Mouse (Mus musculus) retina, adult 2 months (tissue): ENCODE measurements at regions not wholly inside any gene's neighbourhood (a gene's known extent, or its start where the extent isn't known, plus 50 kb on each side); places are given as distances from the start of the nearest gene placed in this dataset.

ENCODE experiments used
- DNase-seq: peaks from one replicate; pipeline ENCODE4 v3.0.0-alpha.2; 2012; ENCODE audit warnings: low read depth, low spot score

DNA sequence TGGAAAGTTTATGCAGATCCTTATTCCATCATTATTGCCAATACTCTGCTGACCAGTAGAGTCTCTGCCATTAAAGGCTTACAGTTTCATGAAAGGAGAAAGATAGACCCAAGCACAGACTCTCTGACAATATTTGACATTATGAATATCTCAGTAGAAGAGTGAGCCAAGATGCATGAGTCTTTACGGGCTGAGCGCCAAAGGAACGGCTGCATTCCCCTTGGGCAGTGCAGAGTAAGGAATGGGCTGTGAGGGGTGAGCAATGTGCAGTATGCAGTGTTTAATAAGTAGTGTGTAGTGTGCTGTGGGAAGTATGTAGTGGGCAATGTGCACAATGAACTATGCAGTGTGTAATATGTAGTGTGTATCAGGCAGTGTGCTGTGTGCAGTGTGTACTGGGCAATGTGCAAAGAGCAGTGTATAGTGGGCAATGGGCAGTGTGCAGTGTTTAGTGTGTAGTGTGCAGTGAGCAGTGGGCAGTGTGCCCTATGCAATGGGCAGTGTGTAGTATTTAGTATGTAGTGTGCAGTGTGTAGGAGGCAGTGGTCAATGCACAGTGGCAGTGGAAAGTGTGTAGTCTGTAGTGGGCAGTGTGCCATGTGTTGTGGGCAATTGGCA is 671.8 kb downstream of the 5730522E02Rik start:
- DNase-seq: no peak

DNA sequence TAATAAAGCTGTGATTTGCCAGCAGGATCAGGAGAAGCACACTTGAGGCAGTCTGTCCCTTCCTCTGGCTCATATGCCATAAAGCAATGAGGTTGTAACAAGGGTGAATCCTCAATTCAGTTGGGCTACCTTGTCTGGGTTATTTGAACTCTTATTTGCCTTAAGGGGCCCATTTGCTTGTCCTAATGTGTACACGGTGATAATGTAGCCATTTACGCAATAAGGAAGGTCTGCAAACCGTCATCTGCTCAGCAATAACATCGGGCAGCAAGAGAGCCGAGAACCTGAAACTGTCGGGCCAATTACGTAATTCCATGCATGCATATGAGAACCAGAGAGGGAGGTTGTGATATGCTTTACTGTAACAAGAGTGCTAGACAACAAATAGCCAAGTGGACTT is 674.5 kb downstream of the 5730522E02Rik start:
- no peak for DNase-seq

DNA sequence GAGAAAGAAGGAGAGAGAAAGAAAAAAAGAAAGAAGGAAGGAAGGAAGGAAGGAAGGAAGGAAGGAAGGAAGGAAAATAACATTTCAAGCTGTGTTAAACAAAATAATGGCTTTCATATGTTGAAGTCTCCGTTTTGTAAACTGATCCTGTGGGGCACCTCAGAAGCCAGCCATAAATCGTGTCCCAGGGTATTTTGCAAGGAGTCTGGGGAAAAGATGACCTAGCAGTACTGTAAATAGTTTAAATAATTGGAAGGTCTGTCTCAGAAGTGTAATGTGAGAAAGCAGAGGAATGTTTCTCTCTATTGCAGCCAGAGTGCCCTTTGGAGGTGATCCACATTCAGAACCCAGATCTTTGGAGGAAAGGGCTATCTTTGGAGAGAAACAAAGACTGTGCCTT is 677.5 kb downstream of the 5730522E02Rik start:
- no peak for DNase-seq

DNA sequence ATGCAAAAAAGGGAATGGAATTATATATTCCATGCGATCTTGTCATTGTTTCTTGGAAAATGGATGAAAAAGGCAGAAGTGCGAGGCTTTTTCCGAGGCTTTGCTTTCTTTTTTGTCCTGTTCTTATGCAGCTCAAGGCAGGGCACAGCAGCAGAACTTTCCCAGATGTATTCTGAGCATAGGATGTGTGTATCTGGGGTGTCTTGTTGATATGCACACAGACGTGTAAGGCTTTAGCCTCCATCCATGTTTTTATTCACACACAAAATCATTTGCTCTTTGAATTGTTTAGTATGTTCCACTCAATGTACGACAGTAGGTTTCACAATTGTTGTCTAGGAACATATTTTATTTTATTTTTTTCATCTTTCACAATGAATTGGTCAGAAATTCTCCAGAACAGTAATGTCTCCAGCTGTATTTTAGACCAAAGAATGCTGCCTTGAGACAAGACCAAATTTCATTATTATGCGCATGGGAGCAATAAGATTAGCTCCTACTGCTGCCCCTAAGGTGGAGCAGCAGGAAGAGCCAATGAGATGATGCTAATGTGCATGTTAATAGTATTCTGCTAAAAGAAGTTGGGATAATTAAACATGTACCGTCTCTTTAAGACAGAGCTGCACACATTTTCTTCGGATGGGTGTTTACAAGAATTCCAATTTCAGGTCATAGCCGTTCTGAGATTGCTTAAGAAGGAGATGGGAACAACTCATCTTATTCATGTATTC is 678.7 kb downstream of the 5730522E02Rik start:
- no peak for DNase-seq

DNA sequence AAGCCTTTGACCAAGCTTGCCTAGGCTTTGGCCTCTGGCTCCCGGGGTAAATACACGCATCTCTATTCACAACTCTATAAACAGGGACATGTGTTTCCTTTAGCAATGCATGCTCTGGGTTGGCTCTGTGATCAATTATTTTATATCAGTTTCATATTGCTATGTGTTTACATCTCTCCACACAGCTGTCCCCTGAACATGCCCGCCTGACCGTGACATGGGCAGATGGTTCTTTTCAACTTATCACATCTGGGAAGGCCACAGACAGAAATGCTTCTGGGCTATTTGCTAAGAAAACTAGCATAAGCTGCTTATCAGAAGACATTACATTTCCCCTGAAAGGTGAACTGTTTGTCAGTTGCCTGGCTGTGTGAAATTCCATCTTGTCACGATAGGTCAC is 682.5 kb downstream of the 5730522E02Rik start:
- DNase-seq: no peak

DNA sequence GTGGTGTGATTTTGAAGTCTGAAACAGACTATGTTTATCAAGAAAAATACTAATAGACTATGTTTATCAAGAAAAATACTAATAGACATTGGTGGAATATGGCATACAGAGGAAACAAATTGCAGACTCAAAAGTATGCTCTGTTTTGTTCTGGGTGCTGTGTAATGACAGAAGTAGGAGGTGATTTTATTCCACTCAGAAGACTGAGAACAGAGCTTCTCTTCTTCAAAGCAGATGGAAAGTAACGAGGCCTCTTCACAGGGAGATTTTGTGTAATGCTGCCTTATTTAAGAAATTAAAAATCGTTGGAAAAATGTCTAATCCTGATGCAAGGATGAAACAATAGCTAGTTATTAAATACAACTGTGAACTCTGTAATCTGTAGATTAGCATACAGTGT is 691.7 kb downstream of the 5730522E02Rik start:
- no peak for DNase-seq

DNA sequence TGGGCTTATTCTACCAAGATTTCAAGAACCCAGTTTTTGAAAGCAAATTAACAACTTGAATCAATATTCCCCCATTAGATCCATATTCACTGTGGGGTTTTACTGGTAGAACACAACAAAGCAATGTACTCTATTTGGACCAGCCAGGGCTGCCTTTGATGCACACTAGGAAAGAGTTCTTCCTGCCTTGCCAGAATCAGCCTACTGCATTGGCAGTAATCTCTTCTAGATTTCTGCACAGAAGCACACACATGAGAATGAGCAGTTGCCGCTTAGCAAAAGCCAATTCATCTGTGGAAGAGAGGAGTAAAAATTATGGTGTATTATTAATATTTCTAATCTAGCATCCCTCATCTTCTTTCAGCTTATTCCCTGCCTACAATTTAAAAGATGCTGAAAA is 692.4 kb downstream of the 5730522E02Rik start:
- no peak for DNase-seq

DNA sequence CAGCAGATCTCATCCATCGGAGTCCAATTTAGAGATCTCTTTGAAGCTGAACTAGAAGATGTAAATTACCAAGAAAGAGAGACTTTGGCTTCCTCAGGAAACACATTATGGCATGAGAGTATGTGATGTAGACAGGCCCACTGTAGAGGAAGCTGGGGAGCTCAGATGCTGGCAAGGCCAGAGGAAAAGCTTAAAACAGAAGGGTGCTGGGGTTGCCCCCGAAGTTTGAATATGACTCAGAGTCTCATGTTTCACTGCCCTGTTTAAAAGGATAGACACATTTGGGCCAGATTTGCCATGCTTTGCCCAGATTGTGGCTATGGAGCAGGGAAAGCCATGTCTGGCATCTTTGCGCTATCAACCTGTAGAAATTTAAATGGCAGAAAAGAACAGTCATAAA is 705.1 kb downstream of the 5730522E02Rik start:
- no peak for DNase-seq

DNA sequence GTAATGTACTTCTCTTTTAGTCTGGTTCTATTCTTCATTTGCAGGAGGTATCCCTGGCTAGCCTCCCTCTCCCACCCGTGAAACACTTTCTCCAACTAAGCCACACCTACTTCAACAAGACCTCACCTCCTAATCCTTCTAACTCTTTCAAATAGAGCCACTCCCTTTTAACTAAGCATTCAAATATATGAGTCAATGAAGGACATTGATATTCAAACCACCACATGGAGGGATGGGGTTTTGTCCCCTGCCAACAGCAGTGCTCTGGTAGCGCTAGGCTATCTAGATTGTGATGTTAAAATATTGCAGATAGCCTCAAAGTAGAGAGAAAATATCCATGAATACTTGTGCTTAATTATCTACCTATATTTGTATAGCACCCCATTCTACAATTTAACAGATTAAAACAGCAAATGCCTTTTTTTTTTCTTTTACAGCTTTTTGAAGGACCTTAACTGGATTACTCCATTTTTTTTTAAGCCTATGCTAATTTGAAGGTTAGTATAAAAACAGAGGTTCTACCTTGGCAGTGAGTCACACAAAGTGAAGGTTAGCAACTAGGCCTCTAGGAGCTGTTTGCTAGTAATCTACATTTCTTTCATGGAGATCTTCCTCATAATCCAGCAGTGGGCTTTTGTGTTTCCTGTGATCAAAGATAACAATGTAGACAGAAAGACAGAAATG is 736.7 kb downstream of the 5730522E02Rik start:
- DNase-seq: no peak

DNA sequence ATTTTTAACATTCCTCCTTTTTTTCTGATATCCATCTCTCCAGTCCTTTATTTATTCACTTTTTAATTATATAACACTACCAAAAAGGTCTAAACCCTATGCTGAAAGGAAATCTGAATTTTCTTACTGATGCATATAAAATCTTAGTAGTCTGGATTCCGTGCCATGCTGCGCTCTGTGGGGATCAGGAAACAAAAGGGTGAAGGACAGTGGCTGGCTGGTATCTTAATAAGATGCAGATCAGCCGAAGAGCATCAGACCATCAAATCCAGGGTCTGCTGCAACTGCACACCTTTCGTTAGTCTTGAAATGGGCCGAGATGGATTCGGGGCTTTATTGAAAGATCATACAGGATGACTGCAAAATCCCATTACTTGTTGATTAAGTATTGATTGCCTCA is 740.7 kb downstream of the 5730522E02Rik start:
- DNase-seq: no peak

DNA sequence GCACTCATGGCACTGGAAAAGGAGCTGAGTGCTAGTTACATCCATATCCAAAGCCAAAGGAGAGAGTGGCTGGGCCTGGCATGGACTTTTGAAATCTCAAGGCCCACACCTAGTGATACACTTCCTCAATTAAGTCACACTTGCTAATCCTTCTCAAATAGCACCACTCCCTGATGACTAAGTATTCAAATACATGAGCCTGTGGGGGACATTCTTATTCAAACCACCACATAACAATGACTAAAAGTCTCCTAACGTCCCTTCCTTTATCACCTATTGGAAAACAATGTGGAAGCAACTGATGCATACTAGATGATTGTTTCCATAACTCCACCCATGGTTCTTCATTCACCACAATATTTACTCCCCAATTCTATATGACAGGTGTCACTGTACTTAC is 773.4 kb downstream of the 5730522E02Rik start:
- DNase-seq: no peak

DNA sequence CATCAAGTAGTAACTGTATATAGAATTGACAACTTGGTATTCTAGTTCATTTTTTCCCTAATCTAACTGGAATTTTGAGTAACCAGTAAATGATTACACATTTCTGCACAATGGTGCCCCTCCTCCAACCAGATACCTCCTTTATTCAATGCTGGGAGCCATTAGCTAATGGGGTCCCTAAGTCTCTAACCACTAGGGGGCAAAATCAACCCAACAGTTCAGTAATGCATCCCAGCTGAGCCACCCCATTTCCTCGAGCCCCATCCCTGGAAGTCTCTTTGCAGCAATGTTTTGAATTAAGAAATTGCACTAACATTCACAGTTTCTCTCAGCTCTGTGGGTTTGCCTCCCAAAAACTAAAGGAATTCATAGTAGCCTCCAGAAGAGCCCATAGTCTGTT is 774.9 kb downstream of the 5730522E02Rik start:
- DNase-seq: no peak

DNA sequence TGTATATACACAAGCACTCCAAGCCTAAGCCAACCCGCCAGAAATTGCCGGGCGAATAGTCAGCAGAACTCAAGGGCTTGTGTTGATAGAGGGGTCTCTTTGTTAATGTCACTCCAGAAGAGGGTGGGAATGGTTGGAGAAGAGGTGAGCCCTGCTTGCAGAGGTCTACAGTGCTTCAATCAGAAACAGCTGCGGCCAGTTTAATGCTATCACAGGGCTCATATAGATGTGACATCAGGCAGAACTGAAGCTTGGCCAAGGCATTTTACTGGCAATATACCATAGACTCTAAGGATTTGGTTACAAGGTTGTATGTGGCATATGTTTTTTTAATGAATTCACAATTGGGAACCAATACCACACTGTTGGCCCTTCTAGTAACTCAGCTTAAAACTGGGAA is 787.4 kb downstream of the 5730522E02Rik start:
- no peak for DNase-seq

DNA sequence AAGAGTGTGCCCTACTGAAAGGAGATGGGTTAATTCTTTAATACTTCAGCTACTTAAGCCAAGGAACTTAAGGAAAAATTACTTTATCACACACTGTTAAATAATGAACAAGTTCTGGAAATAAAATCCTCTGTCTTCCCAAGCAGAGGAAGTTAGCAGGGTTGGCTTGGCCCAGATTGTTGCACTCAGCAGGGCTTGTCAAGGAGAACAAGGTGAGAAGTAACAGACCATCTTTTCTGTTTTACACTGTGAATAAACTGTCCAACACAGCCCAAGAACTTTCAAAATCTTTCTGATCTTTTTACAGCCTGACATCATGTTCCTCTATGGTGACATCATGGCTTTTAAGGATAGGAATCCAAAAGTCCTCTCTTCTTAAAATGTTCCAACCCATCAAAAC is 789.1 kb downstream of the 5730522E02Rik start:
- no peak for DNase-seq

DNA sequence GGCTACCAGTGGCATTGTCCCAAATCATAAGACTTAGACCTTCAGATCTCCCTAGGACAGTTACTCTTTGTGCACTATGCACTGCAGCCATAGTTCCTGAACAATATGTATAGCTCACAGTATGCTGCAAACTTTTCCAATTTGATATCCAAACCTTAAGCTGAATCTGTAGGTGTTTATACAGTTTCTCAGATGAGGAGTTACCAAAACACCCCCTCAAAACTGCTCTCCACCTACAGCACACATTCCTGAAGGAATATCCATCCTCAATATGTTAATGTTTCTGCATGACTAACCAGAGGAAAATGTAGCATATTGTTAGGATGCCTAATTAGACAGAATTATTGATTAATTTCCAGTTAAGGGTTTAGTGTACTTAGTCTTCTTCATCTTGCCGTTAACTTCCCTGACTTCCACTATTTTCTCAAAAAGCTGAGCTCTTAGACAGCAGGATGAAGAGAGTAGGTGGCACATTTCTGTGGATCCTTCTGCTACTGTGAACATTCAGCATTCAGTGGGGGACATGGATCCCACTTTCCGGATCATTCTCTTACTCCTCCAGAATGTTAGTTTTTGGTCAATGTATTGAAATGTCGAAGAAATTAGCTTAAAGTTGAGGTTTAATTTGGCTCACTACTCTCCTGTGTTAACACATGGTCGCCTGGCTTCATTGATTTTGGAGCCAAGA is 800.0 kb downstream of the 5730522E02Rik start:
- no peak for DNase-seq

DNA sequence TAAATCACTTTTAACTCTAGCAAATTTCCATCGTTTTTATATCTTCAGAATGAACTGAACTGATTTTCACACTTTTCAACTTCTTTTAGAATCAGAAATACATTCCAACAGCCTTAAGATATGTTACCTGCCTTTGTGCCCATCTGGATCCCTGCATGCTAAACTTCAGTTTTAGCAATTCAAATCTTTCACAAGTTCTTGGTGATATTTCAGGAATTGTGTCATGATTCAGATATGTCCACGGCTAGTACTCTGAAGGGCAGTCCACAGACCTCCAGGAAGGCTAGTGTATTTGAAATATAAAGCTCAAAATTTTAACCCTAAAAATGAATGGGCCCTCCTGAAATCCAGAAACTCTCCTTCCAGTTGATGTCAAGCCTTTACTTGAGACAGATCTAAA is 818.9 kb downstream of the 5730522E02Rik start:
- DNase-seq: no peak

DNA sequence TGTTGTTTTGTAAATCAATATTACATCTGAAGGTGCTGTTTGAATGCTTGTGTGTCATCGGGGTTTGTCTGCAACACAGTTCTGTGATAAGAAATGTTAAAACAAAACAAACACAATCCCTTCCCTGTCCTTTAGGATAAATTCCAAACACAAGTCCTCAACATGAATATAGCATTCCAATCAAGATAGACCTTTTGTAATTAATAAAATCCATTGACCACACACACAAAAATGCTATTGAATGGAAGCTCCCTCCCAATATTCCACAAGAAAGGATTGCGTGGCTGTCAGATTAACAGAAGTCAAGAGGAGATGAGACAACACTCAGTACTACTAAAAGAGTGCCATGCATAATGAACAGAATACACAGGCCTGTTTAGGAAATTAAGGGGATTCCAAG is 843.5 kb downstream of the 5730522E02Rik start:
- DNase-seq: no peak

DNA sequence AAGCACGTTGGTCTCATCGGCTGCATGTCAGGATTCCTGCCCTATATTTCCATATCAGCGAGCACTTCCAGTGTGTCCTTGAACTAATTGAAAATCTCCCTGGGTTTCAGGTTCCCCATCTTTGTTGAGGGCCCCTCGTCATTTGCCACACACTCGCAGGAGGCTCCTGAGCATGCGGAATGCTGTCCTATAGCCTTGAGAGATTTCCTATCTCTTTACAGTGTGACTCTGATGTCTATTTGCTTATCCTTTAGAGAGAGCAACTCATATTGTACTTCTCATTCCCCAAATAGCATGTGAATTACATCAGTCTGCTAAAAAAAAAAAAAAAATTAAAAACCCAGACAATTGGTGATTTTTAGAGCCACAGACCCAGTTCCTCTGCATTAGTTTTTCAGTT is 845.1 kb downstream of the 5730522E02Rik start:
- DNase-seq: no peak

DNA sequence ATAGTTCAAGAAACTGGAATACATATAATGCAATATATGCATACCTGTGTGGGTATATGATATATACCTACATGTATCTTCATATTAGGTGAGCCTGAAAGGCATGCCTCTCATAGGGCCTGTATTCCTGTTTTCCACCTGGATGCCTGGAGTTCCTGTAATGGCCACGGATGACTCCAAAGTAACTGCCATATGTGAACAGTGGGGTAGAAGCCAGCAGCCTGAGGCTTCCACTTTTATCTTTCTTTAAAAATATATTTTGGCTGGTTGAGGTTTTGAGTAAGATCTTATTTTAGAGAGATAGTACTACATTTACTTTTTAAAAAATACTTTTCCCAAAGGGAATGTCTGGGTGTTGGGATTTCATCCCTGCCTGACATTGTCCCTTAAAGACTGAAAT is 850.8 kb downstream of the 5730522E02Rik start:
- no peak for DNase-seq

DNA sequence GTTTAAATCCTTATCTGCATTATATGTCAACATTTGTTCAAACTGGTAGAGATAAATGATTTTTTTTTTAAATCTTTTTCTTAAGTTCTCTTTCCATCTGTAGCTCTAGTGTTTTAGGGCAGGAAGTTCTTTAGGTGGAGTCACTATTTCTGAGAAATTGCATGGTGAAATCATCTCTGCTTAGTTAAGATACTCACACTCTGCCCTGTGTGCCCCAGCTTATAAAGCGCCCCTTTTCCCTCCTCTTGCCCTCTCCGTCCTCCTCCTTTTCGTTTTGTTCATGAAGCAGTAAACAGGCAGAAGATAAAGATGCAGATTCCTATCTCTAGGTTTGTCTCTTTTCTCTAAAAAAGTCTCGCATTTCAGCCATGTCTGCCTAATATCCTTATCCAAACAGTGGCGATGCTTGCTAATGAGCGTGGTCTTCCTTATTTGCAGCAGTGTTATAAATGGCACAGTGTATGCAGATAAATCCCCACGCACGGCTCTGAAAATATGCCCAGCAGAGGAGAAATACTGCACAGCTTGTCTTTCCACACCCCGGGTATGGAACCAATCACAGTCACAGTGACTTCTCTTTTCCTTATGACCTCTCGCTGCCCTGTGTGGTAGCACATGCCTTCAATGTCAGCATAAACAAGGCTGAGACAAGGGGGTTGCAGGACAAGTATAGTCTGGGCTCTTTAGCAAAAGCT is 852.7 kb downstream of the 5730522E02Rik start:
- no peak for DNase-seq

DNA sequence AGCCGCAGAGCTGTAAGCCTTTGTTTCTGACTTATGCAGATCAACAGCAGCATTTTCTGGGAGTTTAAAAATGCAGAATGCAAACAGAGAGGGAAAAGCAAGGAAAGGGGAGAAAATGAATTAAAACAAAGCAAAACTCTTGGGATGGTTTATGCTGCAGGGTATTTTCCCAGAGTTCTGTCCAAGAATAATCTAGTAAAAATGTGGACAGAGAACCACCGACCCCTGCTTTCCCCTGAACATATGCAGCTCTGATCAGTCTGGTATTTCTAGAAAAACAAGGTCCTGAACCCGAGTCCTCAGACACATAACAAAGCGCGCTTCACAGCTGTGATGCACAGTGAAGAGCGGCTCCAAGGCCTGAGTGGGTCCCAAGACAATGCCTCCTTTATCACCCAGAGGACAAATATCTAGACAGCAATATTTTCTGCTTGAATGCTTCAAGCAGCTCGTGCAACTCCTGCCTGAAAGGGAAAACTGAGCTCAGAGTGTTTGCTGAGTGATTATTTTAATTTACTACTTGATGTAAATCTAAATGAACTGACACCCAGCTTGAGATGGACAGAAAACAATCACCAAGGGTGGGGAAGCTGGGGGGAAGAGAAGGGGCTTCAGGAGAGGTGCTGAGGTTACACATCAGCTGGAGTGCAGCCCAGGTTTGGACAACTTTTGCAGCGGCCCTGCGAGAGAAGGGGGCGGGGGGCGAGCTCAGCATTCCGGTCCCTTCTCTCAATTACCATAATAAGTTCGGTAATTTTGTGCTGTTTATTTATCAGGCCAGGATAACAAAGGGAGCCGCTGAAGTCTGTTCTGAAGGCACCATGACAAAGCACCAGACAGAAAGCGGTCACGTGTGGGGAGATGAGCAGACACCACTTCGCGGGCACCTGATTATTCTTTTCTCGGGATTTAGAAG is 853.6 kb downstream of the 5730522E02Rik start:
- DNase-seq: no peak
